Mouse (Mus musculus): ENCODE measurements around the gene Enthd1. TPM values are rescaled to one million over a fixed set of nuclear protein-coding genes. Genes with fewer than 3 reads are reported as not detected.
"Not testable (repeated sequence)": the region's sequence is repeated elsewhere in the genome, so short reads cannot be mapped to it uniquely, and the experiment has no call there.

Gene Enthd1
- polyA plus RNA-seq, 1 experiment: not detected

DNA sequence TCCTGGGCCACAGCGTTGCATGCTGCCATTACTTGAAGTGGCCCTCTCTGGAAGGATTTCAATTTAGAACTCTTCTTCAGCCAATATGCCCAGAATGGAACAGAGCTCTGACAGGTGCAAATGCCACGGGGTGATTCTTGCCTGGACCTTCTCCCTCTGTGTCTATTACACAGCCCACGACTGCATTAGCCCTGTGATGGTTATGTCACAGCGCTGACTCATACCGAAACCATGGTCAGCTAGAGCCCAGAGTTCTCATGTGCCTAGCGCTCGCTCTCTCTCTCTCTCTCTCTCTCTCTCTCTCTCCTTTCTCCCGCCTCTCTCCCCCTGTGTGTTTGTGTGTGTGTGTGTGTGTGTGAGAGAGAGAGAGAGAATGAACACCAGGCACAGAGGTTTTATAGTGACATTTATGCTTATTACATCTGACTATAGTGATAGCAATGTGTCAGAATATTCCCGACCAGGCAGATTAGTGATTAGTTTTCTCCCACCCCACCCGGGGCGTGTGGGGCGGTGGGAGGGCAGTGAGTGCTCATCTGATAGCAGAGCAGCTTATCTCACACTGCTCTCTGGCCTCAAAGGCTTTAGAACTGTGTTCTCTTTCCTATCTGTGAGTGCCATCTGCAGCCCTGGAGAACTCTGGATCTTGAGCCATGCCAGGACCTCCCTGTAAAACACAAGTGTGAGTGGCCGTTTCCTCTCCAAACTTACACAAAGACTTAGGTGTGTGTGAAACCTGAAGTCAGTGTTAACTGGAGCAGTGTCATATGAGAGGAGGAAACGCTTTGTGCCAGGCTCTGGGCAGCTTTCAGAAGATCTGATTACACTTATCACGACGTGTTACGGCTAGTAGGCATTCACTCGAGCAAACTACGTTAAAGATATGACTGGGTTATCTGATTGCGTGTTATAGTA is 17.9 kb upstream of the Enthd1 start:
- TF ChIP-seq POLR2A (IDR thresholded peaks at IDR 0.05; ENCODE audit: borderline replicate concordance, insufficient read depth, low read length) (no peak), CTCF (IDR thresholded peaks at IDR 0.05; ENCODE audit: borderline replicate concordance, insufficient read depth, low read depth, low read length) (no peak)
- H3K4me3 ChIP-seq (replicated peaks; ENCODE audit: insufficient read depth, low read depth, low read length): no peak overlapping the region
- no peaks in the 10 kb centered on the region; the same call in 1 of the 2 replicates for H3K27me3 ChIP-seq (ENCODE audit: control insufficient read depth, insufficient read depth, low read length)
- 69% methylated on average over 20 of the region's 20 CpGs for WGBS
- DNase-seq: peak in 1 of 2 experiments; percentile 38
- H3K27ac ChIP-seq (ENCODE audit: insufficient read depth, low read length): no peak overlapping the region
- H3K4me1 ChIP-seq (ENCODE audit: control insufficient read depth, insufficient read depth, low read length): peaks cover 3% of the 10 kb centered on the region; the same call in 1 of the 2 replicates

DNA sequence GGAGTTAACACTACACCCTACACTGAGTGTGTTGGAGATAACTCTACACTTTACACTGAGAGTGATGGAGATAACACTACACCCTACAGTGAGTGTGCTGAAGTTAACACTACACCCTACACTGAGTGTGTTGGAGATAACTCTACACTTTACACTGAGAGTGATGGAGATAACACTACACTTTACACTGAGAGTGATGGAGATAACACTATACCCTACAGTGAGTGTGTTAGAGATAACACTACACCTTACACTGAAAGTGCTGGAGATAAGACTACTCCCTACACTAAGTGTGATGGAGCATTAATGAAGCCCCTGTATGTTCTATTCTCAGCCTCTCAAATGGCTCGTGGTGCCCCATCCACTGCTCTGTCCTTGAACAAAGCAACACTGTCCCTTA is 15.6 kb upstream of the Enthd1 start:
- H3K4me1 ChIP-seq (ENCODE audit: control insufficient read depth, insufficient read depth, low read length); H3K4me3 ChIP-seq (replicated peaks; ENCODE audit: insufficient read depth, low read depth, low read length); DNase-seq; H3K27ac ChIP-seq (ENCODE audit: insufficient read depth, low read length); H3K27me3 ChIP-seq (ENCODE audit: control insufficient read depth, insufficient read depth, low read length): not testable (repeated sequence)
- WGBS: 94% methylated on average over 1 of the region's 1 CpGs

DNA sequence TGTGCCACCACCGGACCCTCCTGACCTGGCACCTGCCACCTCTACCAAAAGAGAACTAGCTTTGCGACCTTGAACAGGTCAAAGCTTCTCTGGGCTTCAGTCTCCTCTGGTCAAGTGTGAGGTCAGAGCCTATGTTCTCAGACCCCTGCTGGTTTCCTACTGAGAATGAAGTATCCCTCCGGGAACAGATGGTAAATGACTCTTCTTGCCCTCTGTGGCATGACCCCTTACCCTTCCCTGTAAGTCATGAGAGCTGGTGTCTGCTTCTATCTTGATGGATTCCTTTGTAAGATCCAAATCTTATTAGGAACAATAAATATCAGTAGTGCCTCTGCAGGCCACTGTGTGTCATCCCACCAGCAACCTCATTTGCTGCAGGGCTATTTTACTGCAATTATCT is 14.2 kb upstream of the Enthd1 start:
- H3K27ac ChIP-seq (ENCODE audit: insufficient read depth, low read length): no peak overlapping the region
- 80% methylated on average over 3 of the region's 3 CpGs for WGBS
- no peak overlapping the region for H3K4me3 ChIP-seq (replicated peaks; ENCODE audit: insufficient read depth, low read depth, low read length)
- H3K27me3 ChIP-seq (ENCODE audit: control insufficient read depth, insufficient read depth, low read length): no peaks in the 10 kb centered on the region; the same call in 1 of the 2 replicates
- H3K4me1 ChIP-seq (ENCODE audit: control insufficient read depth, insufficient read depth, low read length): peaks cover 5% of the 10 kb centered on the region
- TF ChIP-seq CTCF (IDR thresholded peaks at IDR 0.05; ENCODE audit: borderline replicate concordance, insufficient read depth, low read depth, low read length) (no peak), POLR2A (IDR thresholded peaks at IDR 0.05; ENCODE audit: borderline replicate concordance, insufficient read depth, low read length) (no peak)
- DNase-seq: no peak

DNA sequence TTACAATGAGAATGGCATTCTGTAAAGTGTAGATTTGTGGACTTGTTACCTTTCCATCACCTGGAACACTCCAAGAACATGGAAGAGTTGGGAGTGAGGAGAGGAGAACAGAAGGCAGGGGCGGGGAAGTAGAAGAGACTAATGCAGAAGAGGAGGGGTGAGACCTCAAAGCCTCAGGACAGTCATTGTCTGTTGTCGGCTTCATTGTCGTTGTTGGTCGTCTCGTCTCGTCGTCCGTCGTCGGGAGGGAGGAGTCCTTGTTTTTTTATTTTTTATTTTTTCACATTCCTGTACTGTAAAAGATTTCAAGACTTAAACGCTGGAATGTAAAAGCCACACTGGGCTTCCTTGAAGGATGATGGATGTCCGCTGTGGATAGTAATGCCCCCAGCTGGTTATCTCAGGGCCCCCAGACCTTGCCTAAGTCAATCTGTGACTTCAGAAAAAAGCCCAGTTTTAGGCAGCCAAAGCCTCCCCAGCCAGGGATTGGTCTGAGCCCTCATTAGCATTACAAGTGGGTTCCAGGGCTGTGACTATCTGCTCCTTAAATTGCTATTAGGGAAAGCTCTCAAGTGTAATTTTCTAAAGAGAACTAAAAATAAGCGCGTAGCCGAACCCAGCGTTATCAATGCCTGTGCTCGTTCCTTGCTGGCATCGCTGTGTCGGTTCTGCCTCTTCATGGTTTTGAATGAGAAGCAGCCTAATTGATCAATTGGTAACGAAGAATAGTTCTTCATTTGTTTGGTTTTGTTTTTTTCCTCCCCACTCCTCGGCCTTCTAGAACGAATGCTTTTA is 12.4 kb upstream of the Enthd1 start:
- H3K4me1 ChIP-seq (ENCODE audit: control insufficient read depth, insufficient read depth, low read length): peaks cover 3% of the 10 kb centered on the region; the same call in 1 of the 2 replicates
- no peaks in the 10 kb centered on the region; the same call in 1 of the 2 replicates for H3K27me3 ChIP-seq (ENCODE audit: control insufficient read depth, insufficient read depth, low read length)
- WGBS: 81% methylated on average over 22 of the region's 22 CpGs
- no peak for DNase-seq
- no peak overlapping the region for H3K27ac ChIP-seq (ENCODE audit: insufficient read depth, low read length)
- no peak overlapping the region for H3K4me3 ChIP-seq (replicated peaks; ENCODE audit: insufficient read depth, low read depth, low read length)
- TF ChIP-seq CTCF (IDR thresholded peaks at IDR 0.05; ENCODE audit: borderline replicate concordance, insufficient read depth, low read depth, low read length) (no peak), POLR2A (IDR thresholded peaks at IDR 0.05; ENCODE audit: borderline replicate concordance, insufficient read depth, low read length) (no peak)

DNA sequence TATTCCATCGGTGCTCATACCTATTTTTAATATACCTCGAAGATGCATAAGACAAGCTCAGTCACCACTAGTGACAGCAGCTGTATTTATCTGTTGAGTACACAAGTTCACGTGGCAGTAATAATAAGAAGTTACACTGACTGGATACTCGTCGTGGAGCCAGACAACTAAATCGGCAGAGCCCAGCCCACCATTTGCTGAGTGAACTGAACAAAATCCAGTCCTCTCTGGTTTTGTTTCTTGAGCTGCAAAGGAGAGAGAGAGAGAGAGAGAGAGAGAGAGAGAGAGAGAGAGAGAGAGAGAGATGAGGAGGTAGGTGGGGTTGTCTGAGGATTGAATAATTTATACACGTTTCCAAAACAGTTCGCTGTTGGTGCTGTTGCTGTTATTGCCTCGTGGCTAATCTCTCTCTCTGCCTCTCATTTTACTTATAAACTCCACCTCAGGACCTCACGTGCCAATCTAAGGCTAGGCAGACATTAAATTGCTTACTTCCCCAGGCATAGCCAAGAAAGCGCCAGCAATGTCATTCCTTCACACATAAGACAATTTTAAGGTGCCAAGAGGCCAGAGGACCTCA is 11.5 kb upstream of the Enthd1 start:
- Histone ChIP-seq H3K27me3 (ENCODE audit: control insufficient read depth, insufficient read depth, low read length) (no peaks in the 10 kb centered on the region; the same call in 1 of the 2 replicates), H3K4me3 (replicated peaks; ENCODE audit: insufficient read depth, low read depth, low read length) (no peak overlapping the region), H3K27ac (ENCODE audit: insufficient read depth, low read length) (no peak overlapping the region), H3K4me1 (ENCODE audit: control insufficient read depth, insufficient read depth, low read length) (peaks cover 3% of the 10 kb centered on the region; the same call in 1 of the 2 replicates)
- DNase-seq: no peak
- 87% methylated on average over 11 of the region's 11 CpGs for WGBS
- no peak for TF ChIP-seq CTCF (IDR thresholded peaks at IDR 0.05; ENCODE audit: borderline replicate concordance, insufficient read depth, low read depth, low read length)
- TF ChIP-seq POLR2A (IDR thresholded peaks at IDR 0.05; ENCODE audit: borderline replicate concordance, insufficient read depth, low read length): no peak

DNA sequence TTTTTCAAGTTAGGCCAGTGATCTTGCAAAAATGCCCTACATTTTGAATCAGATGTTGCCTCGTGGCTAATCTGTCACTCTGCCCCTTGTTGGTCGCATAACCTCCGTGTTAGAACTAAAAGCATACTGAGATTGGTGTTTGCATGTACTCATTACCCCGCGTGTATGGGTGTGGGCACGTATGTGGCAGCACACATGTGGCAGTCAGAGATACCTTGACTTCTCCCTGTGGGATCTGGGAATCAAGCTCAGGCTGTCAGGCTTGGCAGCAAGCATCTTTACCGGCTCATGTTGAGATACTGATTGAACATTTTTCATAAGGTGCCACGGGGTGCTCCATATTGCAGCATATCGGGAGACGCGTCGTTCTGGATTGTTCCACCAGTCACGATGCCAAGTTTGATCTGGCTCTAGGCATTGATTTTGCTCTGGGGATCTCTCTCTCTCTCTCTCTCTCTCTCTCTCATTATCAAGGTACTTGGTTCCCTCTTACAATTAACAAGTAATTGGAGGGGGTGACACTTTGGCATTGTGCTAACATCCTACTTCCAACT is 10.9 kb upstream of the Enthd1 start:
- WGBS: 61% methylated on average over 13 of the region's 13 CpGs
- Histone ChIP-seq H3K4me3 (replicated peaks; ENCODE audit: insufficient read depth, low read depth, low read length) (no peak overlapping the region), H3K4me1 (ENCODE audit: control insufficient read depth, insufficient read depth, low read length) (peaks cover 3% of the 10 kb centered on the region; the same call in 1 of the 2 replicates), H3K27ac (ENCODE audit: insufficient read depth, low read length) (no peak overlapping the region), H3K27me3 (ENCODE audit: control insufficient read depth, insufficient read depth, low read length) (no peaks in the 10 kb centered on the region; the same call in 1 of the 2 replicates)
- no peak for TF ChIP-seq POLR2A (IDR thresholded peaks at IDR 0.05; ENCODE audit: borderline replicate concordance, insufficient read depth, low read length)
- no peak for TF ChIP-seq CTCF (IDR thresholded peaks at IDR 0.05; ENCODE audit: borderline replicate concordance, insufficient read depth, low read depth, low read length)
- no peak for DNase-seq
